Mouse (Mus musculus): ENCODE results near the gene 6430531B16Rik.

6430531B16Rik gene

GRCm38 (mm10) chr7:139937138-139937537, 41.4 kb downstream of the 6430531B16Rik start:
- no peak for DNase-seq (ENCODE audit: low spot score)

GRCm38 (mm10) chr7:139936705-139937104, 41.9 kb downstream of the 6430531B16Rik start:
- no peak for DNase-seq (ENCODE audit: low spot score)

GRCm38 (mm10) chr7:139930732-139931131, 47.8 kb downstream of the 6430531B16Rik start:
- DNase-seq (ENCODE audit: low spot score): peak; percentile 5
